Mouse (Mus musculus) lung, embryonic 14.5 days (tissue): ENCODE data around the gene Slc4a2. TPM values are rescaled to one million over a fixed set of nuclear protein-coding genes. Genes with fewer than 3 reads are reported as not detected.

ENCODE experiments used
- ATAC-seq: fragments of 200-750 bp; cut with Nextera tagmentation; 2 replicates; pipeline ENCODE4 v1.8.0; 2017; ENCODE audit warnings: mild to moderate bottlenecking, moderate TSS enrichment, moderate library complexity; ENCODE audit not compliant: insufficient read depth
- DNase-seq: peaks from one replicate; pipeline ENCODE4 v3.0.0-alpha.2; 2015
- H3K27ac ChIP-seq: fragments of 300-500 bp; sonication (generic); 2 replicates; pipeline ENCODE4 v1.5.1; 2014; ENCODE audit warnings: low read depth, mild to moderate bottlenecking, moderate library complexity
- H3K27me3 ChIP-seq: fragments of 300-500 bp; sonication (generic); 2 replicates; pipeline ENCODE4 v1.6.1; 2014; ENCODE audit warnings: low read length, control low read depth; ENCODE audit not compliant: insufficient read depth
- H3K36me3 ChIP-seq: fragments of 300-500 bp; sonication (generic); 2 replicates; pipeline ENCODE4 v1.6.1; 2014; ENCODE audit warnings: control low read depth; ENCODE audit not compliant: insufficient read depth
- H3K4me1 ChIP-seq: fragments of 300-500 bp; sonication (generic); 2 replicates; pipeline ENCODE4 v1.6.1; 2014; ENCODE audit warnings: antibody characterized with exemption, control low read depth; ENCODE audit not compliant: insufficient read depth
- H3K4me2 ChIP-seq: fragments of 300-500 bp; sonication (generic); 2 replicates; pipeline ENCODE4 v1.6.1; 2014; ENCODE audit warnings: mild to moderate bottlenecking
- H3K4me3 ChIP-seq: fragments of 300-500 bp; sonication (generic); 2 replicates; pipeline ENCODE4 v1.5.1; 2014; ENCODE audit warnings: low read depth, low read length
- H3K9ac ChIP-seq: fragments of 300-500 bp; sonication (generic); 2 replicates; pipeline ENCODE4 v1.6.1; 2014
- H3K9me3 ChIP-seq: fragments of 300-500 bp; sonication (generic); 2 replicates; pipeline ENCODE4 v1.6.1; 2016; ENCODE audit warnings: low read depth, low read length, control low read depth
- CTCF ChIP-seq: IDR thresholded peaks from 2 replicates; pipeline ENCODE4 v1.5.1; 2016; ENCODE audit warnings: antibody characterized with exemption, low read depth
- WGBS: fragments of 180-500 bp; shearing (Covaris S2); extraction: QIAGEN DNeasy Blood & Tissue Kit; methylation state at CpG from one replicate; pipeline ENCODE4 v1.1.7; 2014; 5-methylcytosine and 5-hydroxymethylcytosine counted together
- polyA plus RNA-seq: library from polyadenylated mRNA; unstranded; fragments of >200 nt; fragmentation: Nextera tagmentation; extraction: Ambion mirVana; gene quantifications from 2 replicates; pipeline ENCODE4 v1.2.1, GENCODE M21; 2014

The Slc4a2 gene
- polyA plus RNA-seq, 1 experiment from 2014 or later: 35.5 TPM

GRCm38 (mm10) chr5:24451264-24452029 is 27.8 kb downstream of the Slc4a2 start:
- TF ChIP-seq CTCF: no peak
- no peaks in the 10 kb centered on the region for H3K27me3 ChIP-seq
- H3K36me3 ChIP-seq: no peaks in the 10 kb centered on the region
- peak overlapping the region; percentile 89 for H3K9ac ChIP-seq
- no peaks in the 10 kb centered on the region for H3K9me3 ChIP-seq
- H3K4me1 ChIP-seq: peaks cover 25% of the 10 kb centered on the region
- DNase-seq: peak; percentile 93
- peak overlapping the region; percentile 96 for H3K4me2 ChIP-seq
- 3% methylated on average over 41 of the region's 66 CpGs for WGBS
- peak; percentile 82 for ATAC-seq
- H3K4me3 ChIP-seq: peak overlapping the region; percentile 80
- H3K27ac ChIP-seq: peak overlapping the region; percentile 78

GRCm38 (mm10) chr5:24452030-24452690 is 28.5 kb downstream of the Slc4a2 start, which contains the start of gene Agap3:
Agap3 (plus strand) TSS chr5:24452177.
- ATAC-seq (0 out of 2 replicates have a peak, but pooled peaks have one; percentile 1), DNase-seq (peak; percentile 58)
- Histone ChIP-seq H3K27me3 (no peaks in the 10 kb centered on the region), H3K4me1 (peaks cover 25% of the 10 kb centered on the region), H3K9ac (peak within 1 kb of the TSS; percentile 89), H3K27ac (peak within 1 kb of the TSS; percentile 78), H3K36me3 (no peaks in the 10 kb centered on the region), H3K4me3 (peak within 1 kb of the TSS; percentile 80), H3K9me3 (no peaks in the 10 kb centered on the region), H3K4me2 (peak within 1 kb of the TSS; percentile 96)
- WGBS: under 1% methylated on average over 59 of the region's 85 CpGs
- TF ChIP-seq CTCF: no peak

- DNase-seq (peak; percentile 44), ATAC-seq (no peak)
- Histone ChIP-seq H3K27ac (peak overlapping the region; percentile 78), H3K4me1 (peaks cover 25% of the 10 kb centered on the region), H3K9me3 (no peaks in the 10 kb centered on the region), H3K9ac (peak overlapping the region; percentile 89), H3K4me2 (peak overlapping the region; percentile 96), H3K27me3 (no peaks in the 10 kb centered on the region), H3K36me3 (no peaks in the 10 kb centered on the region), H3K4me3 (peak overlapping the region; percentile 80)
- under 1% methylated on average over 29 of the region's 29 CpGs for WGBS
- no peak for TF ChIP-seq CTCF
Measured at GRCm38 (mm10) chr5:24452691-24453233, 29.1 kb downstream of the Slc4a2 start.

- peak overlapping the region; percentile 24; the same call in 1 of the 2 replicates for H3K27ac ChIP-seq
- peak overlapping the region; percentile 80 for H3K4me3 ChIP-seq
- ATAC-seq (no peak), DNase-seq (no peak)
- no peaks in the 10 kb centered on the region for H3K27me3 ChIP-seq
- peak overlapping the region; percentile 89 for H3K9ac ChIP-seq
- peak overlapping the region; percentile 96 for H3K4me2 ChIP-seq
- no peak for TF ChIP-seq CTCF
- no peaks in the 10 kb centered on the region for H3K36me3 ChIP-seq
- WGBS: 7% methylated on average over 5 of the region's 5 CpGs
- no peaks in the 10 kb centered on the region for H3K9me3 ChIP-seq
- peaks cover 25% of the 10 kb centered on the region for H3K4me1 ChIP-seq
Measured at GRCm38 (mm10) chr5:24453283-24453984, 29.8 kb downstream of the Slc4a2 start.

DNA sequence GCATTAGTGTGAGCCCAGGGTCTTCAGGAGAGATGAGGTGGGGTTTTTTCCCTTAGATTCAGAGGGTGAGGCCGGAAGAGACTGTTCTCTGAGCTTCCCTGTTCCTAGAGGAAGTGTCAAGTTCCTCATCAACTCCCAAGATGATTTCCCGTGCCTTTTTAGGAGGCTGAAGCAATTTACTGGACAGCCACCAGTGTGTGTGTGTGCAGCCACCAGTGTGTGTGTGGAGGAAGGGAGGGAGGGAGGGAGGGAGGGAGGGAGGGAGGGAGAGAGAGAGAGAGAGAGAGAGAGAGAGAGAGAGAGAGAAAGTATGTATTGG is 30.3 kb downstream of the Slc4a2 start:
- Histone ChIP-seq H3K9me3 (no peaks in the 10 kb centered on the region), H3K4me1 (peaks cover 25% of the 10 kb centered on the region), H3K27me3 (no peaks in the 10 kb centered on the region), H3K9ac (peak overlapping the region; percentile 89), H3K4me3 (peak overlapping the region; percentile 80), H3K27ac (peak overlapping the region; percentile 24; the same call in 1 of the 2 replicates), H3K36me3 (no peaks in the 10 kb centered on the region), H3K4me2 (peak overlapping the region; percentile 96)
- no peak for TF ChIP-seq CTCF
- DNase-seq: no peak
- no peak for ATAC-seq
- 32% methylated on average over 2 of the region's 2 CpGs for WGBS

DNA sequence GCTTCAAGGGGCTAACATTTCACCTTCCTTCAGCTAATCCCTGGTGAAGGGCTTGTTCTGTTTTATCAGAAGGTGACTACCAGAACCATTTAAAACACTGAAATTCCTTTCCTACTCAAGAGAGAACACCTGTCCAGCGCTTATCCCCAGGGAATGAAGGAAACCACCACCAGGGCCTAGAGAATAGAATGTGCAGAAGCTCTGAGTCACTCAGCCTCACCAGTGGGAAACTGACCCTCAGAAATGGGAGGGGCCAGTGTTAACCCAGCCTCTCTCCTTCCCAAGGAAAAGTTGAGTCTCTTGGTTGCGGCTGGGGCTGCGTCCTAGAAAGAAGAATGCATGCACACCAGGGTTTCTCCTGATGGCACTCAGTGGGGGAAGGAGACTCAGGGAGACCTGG is 31.4 kb downstream of the Slc4a2 start:
- 59% methylated on average over 3 of the region's 3 CpGs for WGBS

More for the DNA sequence above, 31.4 kb downstream of the Slc4a2 start:
- ATAC-seq (no peak), DNase-seq (no peak)
- Histone ChIP-seq H3K4me1 (peaks cover 25% of the 10 kb centered on the region), H3K9ac (no peak overlapping the region), H3K36me3 (peaks cover 2% of the 10 kb centered on the region; the same call in 1 of the 2 replicates), H3K4me3 (no peak overlapping the region), H3K27me3 (no peaks in the 10 kb centered on the region), H3K9me3 (no peaks in the 10 kb centered on the region), H3K27ac (peak overlapping the region; percentile 63; the same call in 1 of the 2 replicates), H3K4me2 (peak overlapping the region; percentile 96)
- no peak for TF ChIP-seq CTCF
